Mouse (Mus musculus) megakaryocyte, embryonic 14.5 days (primary cell): ENCODE measurements at regions not wholly inside any gene's neighbourhood (a gene's known extent, or its start where the extent isn't known, plus 50 kb on each side); places are given as distances from the start of the nearest gene placed in this dataset.

Experiments used
- H3K27me3 ChIP-seq: replicated peaks from 2 replicates; pipeline ENCODE3; 2012; ENCODE audit warnings: inconsistent platforms
- H3K36me3 ChIP-seq: replicated peaks from 2 replicates; pipeline ENCODE3; 2012; ENCODE audit warnings: low read length, inconsistent platforms, mixed read lengths
- H3K4me1 ChIP-seq: 2 replicates; pipeline ENCODE4 v1.6.1; 2012; ENCODE audit warnings: inconsistent platforms
- H3K4me3 ChIP-seq: replicated peaks from 2 replicates; pipeline ENCODE3; 2012; ENCODE audit warnings: moderate library complexity, mild to moderate bottlenecking, inconsistent platforms
- H3K9me3 ChIP-seq: 2 replicates; pipeline ENCODE4 v1.6.1; 2012; ENCODE audit warnings: inconsistent platforms
- FLI1 ChIP-seq: IDR thresholded peaks from 2 replicates; pipeline ENCODE4 v1.6.1; 2012; ENCODE audit warnings: low read length, inconsistent platforms, mixed read lengths
- GATA1 ChIP-seq: IDR thresholded peaks from 3 replicates; pipeline ENCODE4 v1.6.1; 2012; ENCODE audit warnings: mixed read lengths, low read length, inconsistent platforms, borderline replicate concordance

- TF ChIP-seq GATA1 (no peak), FLI1 (no peak)
- Histone ChIP-seq H3K36me3 (no peaks in the 10 kb centered on the region), H3K9me3 (peaks cover 7% of the 10 kb centered on the region), H3K27me3 (peaks cover 4% of the 10 kb centered on the region), H3K4me1 (no peaks in the 10 kb centered on the region; the same call in 1 of the 2 replicates), H3K4me3 (no peak overlapping the region)
These were observed 56.0 kb downstream of the Pttg1 start for GRCm38 (mm10) chr11:43370025-43370424.

- no peaks in the 10 kb centered on the region for H3K36me3 ChIP-seq
- no peak overlapping the region for H3K4me3 ChIP-seq
- H3K27me3 ChIP-seq = peaks cover 2% of the 10 kb centered on the region
- H3K9me3 ChIP-seq = peaks cover 7% of the 10 kb centered on the region
- TF ChIP-seq GATA1 = no peak
- TF ChIP-seq FLI1 = no peak
- no peaks in the 10 kb centered on the region; the same call in 1 of the 2 replicates for H3K4me1 ChIP-seq
These were observed 57.7 kb downstream of the Pttg1 start for GRCm38 (mm10) chr11:43368346-43368745.

GRCm38 (mm10) chr11:43361858-43362257, 64.2 kb downstream of the Pttg1 start:
- H3K4me1 ChIP-seq = peaks cover 16% of the 10 kb centered on the region
- no peaks in the 10 kb centered on the region for H3K36me3 ChIP-seq
- peaks cover 14% of the 10 kb centered on the region for H3K27me3 ChIP-seq
- no peak overlapping the region for H3K4me3 ChIP-seq
- H3K9me3 ChIP-seq = no peaks in the 10 kb centered on the region
- TF ChIP-seq FLI1 (no peak), GATA1 (no peak)

- TF ChIP-seq FLI1 (no peak), GATA1 (no peak)
- Histone ChIP-seq H3K4me1 (peaks cover 16% of the 10 kb centered on the region), H3K4me3 (no peak overlapping the region)
These were observed 67.4 kb downstream of the Pttg1 start for GRCm38 (mm10) chr11:43358390-43359291.

GRCm38 (mm10) chr11:43353602-43354001, 72.4 kb downstream of the Pttg1 start:
- Histone ChIP-seq H3K4me3 (no peak overlapping the region), H3K36me3 (no peaks in the 10 kb centered on the region), H3K4me1 (peaks cover 20% of the 10 kb centered on the region), H3K27me3 (peaks cover 10% of the 10 kb centered on the region), H3K9me3 (no peaks in the 10 kb centered on the region)
- no peak for TF ChIP-seq GATA1
- TF ChIP-seq FLI1 = no peak

More at GRCm38 (mm10) chr11:43358390-43359291, 67.4 kb downstream of the Pttg1 start:
- Histone ChIP-seq H3K27me3 (peaks cover 17% of the 10 kb centered on the region), H3K36me3 (no peaks in the 10 kb centered on the region), H3K9me3 (no peaks in the 10 kb centered on the region)

DNA sequence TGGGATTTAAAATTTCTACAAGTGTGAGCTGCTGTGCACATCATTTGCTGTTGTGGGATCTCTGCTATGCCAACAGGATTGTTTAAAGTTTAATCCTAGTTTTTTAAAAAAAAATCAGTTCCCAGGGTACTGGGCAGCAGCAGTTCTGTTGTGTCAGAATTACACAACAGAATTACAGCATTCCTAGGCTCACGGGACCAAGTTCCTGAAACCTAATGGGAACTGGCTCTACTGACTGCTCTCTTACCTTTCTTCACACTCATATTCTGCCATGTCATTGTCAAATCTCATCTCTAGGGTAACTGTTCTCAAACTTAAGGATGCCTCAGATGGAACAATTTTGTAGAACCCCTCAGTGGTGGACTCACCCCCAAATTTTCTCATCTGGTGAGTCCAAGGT, 73.0 kb downstream of the Pttg1 start:
- peaks cover 14% of the 10 kb centered on the region for H3K4me1 ChIP-seq
- TF ChIP-seq FLI1 = no peak
- TF ChIP-seq GATA1 = no peak
- peaks cover 7% of the 10 kb centered on the region for H3K27me3 ChIP-seq
- H3K9me3 ChIP-seq = no peaks in the 10 kb centered on the region
- H3K4me3 ChIP-seq = no peak overlapping the region
- no peaks in the 10 kb centered on the region for H3K36me3 ChIP-seq

DNA sequence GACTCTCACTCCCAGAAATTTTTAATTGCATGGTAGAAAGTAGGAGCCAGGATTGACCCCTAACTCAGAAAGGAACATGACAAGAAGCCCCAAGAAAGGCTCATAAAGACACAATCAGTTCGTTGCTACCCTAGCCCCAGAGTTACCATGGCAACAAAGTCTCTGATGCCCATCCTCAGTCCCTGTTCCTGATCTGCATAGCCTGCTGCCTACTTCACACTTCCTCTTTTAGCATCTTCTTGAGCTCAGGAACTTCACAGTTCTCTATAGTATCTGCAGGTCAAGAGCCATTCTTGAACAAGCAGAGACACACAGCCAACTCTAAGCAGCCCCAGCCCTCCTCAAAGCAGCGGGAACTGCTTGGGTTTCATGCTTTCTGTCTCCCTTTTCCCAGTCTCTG, 74.2 kb downstream of the Pttg1 start:
- no peak for TF ChIP-seq FLI1
- TF ChIP-seq GATA1 = no peak
- no peak overlapping the region for H3K4me3 ChIP-seq
- H3K27me3 ChIP-seq = peaks cover 3% of the 10 kb centered on the region
- H3K9me3 ChIP-seq = no peaks in the 10 kb centered on the region
- H3K36me3 ChIP-seq = no peaks in the 10 kb centered on the region
- H3K4me1 ChIP-seq = peaks cover 12% of the 10 kb centered on the region

DNA sequence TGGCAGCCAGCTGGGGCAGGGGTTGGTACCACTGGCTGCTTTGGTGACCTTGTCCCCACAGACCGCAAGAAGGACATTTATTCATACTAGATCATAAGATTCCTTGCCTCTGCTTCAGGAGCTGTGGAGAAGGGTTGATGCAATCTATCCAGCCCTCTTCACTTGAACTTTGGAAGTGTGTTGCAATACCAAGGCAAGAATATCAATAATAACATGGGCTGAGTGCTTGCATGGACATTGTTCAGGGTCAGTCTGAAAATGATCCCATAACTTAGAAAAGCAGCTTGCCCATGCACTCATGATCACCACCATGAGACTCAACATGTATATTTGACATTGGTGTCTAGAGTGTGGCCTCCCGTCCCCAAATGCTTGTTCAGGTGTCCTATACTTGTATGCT, 74.7 kb downstream of the Pttg1 start:
- no peaks in the 10 kb centered on the region for H3K9me3 ChIP-seq
- H3K36me3 ChIP-seq = no peaks in the 10 kb centered on the region
- H3K4me1 ChIP-seq = peaks cover 12% of the 10 kb centered on the region
- peaks cover 5% of the 10 kb centered on the region for H3K27me3 ChIP-seq
- TF ChIP-seq FLI1 = no peak
- no peak for TF ChIP-seq GATA1
- no peak overlapping the region for H3K4me3 ChIP-seq

DNA sequence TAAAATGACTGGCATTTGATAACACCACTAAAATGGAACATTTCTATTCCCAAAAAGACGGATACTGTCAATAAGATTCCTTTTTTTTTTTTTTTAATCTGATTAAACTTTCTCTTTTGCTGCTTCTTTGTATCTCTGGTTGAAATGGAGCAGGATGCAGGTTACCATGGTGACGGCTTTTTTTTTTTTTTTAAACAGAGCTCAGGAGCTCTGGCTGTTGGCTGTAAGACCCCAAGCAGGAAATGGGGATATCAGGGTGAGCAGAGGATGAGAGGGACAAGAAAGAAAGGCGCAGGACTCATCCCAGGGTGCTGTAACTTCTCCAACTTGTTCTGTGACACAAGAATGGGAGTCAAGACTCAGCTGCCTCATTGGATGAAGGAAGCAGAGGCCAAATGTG, 75.8 kb downstream of the Pttg1 start:
- H3K9me3 ChIP-seq = no peaks in the 10 kb centered on the region
- no peak for TF ChIP-seq FLI1
- no peak for TF ChIP-seq GATA1
- peaks cover 14% of the 10 kb centered on the region for H3K4me1 ChIP-seq
- H3K27me3 ChIP-seq = peaks cover 5% of the 10 kb centered on the region
- H3K36me3 ChIP-seq = no peaks in the 10 kb centered on the region
- H3K4me3 ChIP-seq = no peak overlapping the region

DNA sequence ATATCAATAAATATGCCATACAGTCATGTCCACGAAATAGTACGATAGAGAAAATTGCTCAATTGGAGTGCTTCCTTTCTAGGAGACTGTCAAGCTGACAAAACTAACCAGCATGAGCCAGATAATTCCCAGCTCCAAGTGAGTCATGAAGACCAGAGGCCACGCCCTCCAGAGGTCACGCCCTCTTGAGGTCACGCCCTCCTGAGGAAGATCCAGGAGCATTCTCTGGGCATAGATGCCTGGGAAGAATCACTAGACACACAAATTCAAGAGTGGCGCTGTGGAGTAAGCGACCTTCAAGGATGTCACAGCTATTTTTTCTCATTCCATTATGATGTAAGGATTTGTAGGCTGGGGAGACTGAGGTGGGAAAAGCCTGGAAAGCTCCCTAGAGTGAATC, 76.5 kb downstream of the Pttg1 start:
- H3K4me3 ChIP-seq = no peak overlapping the region
- no peak for TF ChIP-seq GATA1
- TF ChIP-seq FLI1 = no peak
- H3K4me1 ChIP-seq = peaks cover 21% of the 10 kb centered on the region
- H3K36me3 ChIP-seq = no peaks in the 10 kb centered on the region
- H3K27me3 ChIP-seq = peaks cover 5% of the 10 kb centered on the region
- no peaks in the 10 kb centered on the region for H3K9me3 ChIP-seq
